Mouse (Mus musculus) cerebellum, adult 11 months (tissue): ENCODE measurements around the gene Ltbp2.

ENCODE experiments used
- DNase-seq: peaks from one replicate; pipeline ENCODE4 v3.0.0; 2022

The Ltbp2 gene

GRCm38 (mm10) chr12:84834773-84835172 is 41.6 kb downstream of the Ltbp2 start:
- no peak for DNase-seq

DNA sequence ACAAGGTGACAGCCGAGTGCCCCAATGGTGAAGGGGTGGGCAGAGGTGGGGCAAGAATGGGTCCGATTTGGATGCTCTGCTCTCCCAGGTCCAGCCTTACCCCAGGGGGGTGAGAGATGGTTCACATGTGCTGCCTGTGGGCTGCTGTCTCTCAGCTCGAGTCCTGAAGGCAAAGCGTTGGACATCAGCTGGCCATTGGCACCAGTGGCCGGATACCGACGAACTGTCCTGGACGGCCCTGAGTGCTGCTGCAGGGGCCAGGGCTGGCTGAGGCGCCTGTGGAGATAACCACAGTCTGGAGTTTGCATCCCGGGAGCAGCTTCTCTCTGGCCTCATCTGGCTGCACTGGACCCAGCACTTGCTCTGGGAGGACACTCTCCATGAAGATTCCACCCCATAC is 44.7 kb downstream of the Ltbp2 start:
- no peak for DNase-seq

DNA sequence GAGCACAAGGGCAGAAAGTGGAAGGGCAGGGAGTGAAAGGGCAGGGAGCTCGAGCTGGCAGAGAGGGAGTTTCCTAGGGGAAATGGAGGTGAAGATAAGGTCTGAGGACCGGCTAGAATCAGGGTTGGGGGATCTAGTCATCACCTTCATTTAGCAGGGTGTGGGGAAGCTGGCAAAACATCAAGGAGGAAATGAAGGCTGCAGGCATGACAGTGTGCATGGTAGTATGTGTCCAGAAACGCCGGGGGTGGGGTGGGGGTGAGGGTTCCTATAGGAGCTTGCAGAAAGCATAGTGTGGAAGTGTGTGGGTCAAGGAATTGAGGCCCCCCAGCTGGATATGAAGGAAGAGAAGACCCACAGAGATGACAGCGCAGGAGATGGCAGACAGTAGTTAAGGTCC is 45.2 kb downstream of the Ltbp2 start:
- no peak for DNase-seq

DNA sequence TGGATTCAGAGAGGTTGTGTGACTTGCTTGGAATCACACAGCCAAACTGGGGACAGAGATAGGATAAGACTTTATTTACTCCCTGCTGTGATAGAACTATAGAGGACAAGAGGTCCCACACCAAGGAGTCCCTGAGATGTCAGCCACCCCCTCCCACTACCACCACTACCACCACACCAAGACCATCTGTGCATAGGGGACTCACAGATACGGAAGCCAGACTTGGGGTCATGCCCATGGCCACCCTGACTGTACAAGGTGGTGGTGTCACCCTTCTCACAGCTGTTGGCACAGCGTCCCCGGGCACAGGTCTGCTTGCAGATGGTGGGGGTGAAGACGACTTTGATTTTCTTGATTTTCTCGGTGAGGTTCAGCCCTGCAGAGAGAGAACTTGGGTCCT is 45.9 kb downstream of the Ltbp2 start:
- DNase-seq, result no peak

DNA sequence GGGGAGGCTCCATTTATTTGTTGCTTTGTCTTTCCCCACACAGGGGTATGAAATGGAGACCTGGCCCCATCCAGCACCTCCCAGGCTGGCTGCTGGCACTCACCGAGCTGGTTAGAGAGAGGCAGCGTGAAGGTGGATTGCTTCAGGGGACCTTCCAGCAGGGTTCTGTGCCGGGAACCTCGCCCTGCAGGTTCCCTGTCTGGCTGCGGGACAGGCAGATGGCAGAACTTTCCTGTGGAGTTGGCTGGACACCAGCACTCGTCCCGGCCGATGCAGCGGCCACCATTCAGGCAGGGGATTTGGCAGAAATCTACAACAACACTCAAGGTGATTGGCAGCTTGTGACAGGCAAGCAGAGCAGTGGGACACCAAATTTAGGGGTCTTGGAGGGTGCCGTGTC is 46.4 kb downstream of the Ltbp2 start:
- peak; percentile 73 for DNase-seq

DNA sequence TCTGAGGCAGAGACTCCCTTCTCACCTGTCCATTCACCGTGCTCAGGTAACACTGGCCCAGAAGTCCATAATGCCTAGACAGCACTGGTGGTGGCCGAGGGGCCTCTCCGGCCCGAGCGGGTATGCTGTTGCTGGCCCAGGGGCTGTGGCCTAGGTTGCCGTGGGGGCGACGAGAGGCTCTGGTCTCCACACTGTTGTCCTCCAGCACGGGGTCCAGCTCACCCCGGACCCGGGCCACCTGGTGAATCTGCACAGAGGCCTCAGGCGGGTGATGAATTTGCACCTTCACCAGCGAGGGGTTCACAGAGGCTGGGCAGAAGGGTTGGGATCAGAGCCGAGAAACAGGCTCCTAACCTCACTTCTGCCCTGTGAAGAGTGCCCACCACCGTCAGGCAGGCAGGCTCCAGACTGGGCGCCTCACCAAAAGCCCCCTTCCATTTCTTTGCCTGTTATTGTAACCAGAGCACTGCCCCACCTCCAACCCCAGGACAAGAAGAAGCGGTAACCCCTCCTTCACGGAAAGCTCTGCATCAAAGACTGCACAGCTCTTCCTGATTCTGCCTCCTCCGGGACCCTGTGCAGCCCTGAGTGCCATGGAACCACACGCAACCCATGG is 47.1 kb downstream of the Ltbp2 start:
- DNase-seq, result no peak

GRCm38 (mm10) chr12:84827384-84827933 is 48.9 kb downstream of the Ltbp2 start:
- DNase-seq, result no peak

DNA sequence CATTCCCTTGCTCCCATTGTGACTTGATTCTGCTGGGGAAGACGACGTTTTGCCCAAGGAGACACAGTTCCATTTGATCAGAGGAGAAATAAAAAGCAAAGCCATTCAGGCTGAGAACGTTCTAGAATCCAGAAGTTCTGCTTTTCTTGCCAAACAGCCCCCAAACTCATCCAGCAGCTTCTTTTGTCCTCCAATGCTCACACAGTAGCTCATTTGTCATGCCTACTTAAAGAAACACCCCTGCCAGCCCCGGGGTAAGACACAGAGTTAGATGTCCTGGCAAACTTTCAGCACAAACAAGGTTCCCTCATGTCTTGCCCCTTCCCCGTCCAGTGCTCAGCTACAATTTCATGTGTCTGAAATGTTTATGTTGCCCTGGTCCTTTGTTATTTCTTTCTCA is 52.1 kb downstream of the Ltbp2 start:
- no peak for DNase-seq

DNA sequence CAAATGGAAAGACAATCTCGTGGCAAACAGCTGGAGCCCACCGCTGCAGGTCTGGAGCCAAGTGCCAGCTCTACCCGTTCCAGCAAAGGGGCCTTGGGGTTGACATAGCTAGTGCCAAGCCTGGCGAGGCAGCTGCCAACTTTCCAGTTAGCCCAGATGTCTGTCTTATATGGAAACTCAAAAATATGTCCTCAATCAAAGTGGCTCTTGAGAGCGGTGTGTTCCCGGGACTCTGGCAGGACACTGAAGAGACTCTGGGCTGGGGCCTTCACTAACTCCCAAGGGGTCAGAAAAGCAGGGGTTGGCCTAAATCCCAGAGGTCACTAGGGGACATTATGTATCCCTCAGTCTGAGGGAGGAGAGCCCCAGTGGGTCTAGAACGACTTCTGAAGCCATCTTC is 52.7 kb downstream of the Ltbp2 start:
- DNase-seq, result no peak

- no peak for DNase-seq
These were observed 56.8 kb downstream of the Ltbp2 start for GRCm38 (mm10) chr12:84819236-84820168.

- DNase-seq, result no peak
These were observed 57.8 kb downstream of the Ltbp2 start for GRCm38 (mm10) chr12:84818496-84818895.

GRCm38 (mm10) chr12:84814663-84815325 is 61.5 kb downstream of the Ltbp2 start:
- no peak for DNase-seq

DNA sequence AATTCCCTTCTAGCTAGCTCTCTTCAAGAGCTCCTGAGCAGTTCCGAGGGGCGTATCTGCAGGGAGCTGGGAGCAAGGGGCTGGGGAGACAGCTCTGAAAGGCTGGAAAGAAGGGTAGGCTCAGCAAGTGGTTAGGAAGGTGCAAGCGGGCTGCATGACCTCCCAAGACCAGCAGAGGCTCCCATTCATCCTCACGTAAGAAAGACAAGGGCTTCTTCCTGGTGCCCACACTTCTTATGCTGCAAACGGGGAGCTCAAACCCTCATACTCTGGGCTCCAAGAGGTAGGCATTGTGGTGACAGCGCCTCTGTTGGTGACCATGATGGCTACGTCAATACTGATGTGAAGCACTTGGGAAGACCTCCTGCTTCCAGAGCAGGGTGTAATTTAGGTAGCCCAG is 62.6 kb downstream of the Ltbp2 start:
- no peak for DNase-seq

DNA sequence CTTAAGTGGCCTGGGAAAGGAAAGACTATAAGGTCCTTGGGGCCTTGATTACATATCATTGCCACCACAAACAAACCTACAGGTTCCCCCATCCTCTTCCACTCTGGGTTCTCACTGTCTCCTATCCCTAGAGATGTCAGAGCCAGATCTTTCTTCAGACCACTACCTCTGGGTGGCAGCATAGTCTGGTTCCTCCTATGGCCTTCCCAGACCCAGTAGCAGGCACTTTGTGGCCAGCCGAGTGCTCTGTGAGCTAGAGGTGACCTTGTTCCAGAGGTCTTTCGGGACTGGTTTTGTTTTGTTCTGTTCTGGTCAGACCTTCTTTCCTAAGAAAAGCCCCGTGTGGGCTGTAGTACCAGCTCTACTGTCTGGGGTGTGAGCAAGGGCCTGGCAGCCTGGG is 64.3 kb downstream of the Ltbp2 start:
- no peak for DNase-seq

DNA sequence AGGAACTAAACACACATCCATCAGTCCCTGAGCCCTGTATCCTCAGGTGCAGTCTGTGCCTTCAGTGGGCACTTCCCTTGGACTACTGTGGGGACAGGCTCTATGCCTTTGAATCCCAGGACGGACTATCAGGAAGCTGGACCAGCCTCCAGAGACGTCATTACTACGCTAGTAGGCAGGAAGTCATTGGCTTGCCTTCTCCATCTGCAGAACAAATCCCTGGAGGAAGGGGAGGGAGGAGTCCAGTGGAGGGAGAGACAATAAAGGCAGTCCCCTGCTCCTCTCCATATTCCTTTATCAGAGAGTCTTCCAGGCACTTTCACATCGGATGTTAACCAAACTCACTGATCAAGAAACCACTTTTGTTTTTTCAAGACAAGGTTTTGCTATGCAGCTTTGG is 64.8 kb downstream of the Ltbp2 start:
- DNase-seq, result no peak

DNA sequence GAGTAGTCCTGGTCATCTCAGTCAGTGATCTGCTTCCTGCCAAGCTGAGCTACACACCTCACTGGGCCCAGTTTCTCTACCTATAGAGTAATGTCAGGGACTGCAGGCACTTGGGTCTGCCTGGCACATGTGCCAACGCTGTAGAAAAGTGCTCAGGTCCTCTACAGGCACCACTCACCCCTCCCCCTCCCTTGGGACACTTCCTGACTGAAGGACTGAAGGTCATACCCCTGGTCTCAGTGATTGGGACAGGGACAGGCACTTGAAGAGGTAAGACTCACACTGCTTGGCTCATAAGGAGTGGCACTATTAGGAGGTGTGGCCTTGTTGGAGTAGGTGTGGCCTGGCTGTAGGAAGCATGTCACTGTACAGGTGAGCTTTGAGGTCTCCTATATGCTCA is 65.5 kb downstream of the Ltbp2 start:
- DNase-seq, result no peak

DNA sequence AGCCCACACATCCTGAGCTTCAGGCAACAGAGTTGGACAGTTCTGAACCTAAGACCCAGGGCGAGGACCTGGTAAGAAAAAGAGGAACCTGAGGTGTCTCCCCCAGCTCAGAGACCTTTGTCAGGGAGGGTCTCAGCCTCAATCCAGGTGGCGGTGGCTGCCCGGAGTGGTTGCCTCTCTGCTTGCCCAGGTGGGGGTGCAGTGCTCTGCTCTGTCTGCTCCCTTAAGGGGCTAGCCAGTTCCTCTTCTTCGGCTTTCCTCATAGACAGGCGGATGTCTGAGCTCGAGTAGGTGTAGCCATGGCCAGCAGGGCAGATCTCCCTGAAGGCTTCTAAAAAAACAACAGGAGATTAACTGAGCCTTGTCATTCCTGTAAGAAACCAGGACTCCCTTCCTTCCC is 67.3 kb downstream of the Ltbp2 start:
- no peak for DNase-seq

DNA sequence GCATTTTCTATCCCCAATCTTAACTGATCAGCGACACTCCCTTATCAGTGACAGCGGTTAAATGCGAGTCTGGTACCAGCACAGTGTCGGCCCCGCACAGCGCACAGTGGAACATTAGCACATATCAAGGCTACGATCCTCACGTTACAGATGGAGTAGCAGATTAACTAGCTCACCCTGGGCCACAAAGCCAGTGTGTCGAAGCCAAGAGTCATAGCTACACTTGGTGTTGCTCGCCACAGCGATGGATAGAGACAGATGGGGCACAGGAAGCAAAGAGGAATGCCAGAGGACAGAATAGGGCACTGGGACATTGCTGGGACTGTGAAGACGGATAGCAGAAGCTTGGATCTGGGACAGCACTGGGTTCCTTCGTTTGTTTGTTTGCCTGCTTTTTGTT is 69.0 kb downstream of the Ltbp2 start:
- peak; percentile 72 for DNase-seq

GRCm38 (mm10) chr12:84806726-84807125 is 69.6 kb downstream of the Ltbp2 start:
- DNase-seq, result no peak

DNA sequence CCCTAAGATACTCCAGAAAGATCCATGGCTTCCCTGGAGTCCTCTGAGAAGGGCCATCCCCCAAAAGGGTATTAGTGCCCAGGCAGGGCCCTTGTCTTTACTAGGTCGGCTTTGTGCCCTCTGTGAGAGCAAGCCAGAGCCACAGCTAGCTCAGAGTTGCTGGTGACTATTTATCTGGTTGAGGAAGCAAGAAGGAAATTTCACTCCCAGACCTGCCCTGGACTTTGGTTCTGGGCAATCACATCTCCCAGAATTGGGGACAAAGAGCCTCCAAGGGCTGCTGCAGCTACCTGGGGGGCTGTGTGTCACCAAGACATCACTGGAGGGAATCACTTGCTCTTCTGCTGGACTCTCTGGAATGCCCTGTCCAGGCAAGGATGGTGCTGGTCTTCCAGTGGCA is 70.3 kb downstream of the Ltbp2 start:
- no peak for DNase-seq

- no peak for DNase-seq
These were observed 71.0 kb downstream of the Ltbp2 start for GRCm38 (mm10) chr12:84805228-84805842.

- DNase-seq, result no peak
These were observed 73.7 kb downstream of the Ltbp2 start for GRCm38 (mm10) chr12:84802625-84803024.

DNA sequence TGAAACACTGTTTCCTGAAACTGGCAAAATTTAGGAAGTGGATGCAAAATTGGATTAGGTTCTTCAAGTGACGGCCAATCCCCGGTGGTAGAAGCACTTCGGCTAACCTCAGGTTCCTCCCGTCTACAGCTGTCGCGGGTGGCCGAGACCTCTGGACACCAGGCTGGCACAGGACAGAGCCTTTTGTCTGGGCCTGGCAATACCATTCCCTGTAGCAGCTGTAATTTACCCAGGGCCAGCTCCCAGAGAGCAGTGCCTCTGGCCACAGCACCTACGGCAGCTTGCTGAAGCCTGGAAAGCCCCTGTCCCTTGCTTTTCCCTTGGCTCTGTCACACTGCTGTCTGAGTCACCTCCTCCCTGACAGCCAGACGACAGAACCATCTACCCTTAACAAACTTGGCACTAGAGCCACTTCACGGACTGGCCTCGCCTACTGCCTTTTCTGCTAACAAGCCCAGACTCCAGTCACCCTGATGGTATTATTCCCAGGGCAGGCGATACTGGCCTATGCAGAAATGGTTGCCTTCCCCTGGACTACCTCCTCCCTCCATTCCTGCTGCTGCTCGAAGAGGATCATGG is 74.7 kb downstream of the Ltbp2 start:
- no peak for DNase-seq
